Mouse (Mus musculus) kidney, postnatal 10 days (tissue): Measurements from ENCODE around the gene S100a2.
A peak's percentile ranks its signal among the peaks of the same experiment; 100 is the strongest.

Experiments used
- DNase-seq: peaks from one replicate; pipeline ENCODE4 v3.0.0; 2021; ENCODE audit warnings: mixed read lengths

The S100a2 gene

GRCm38 (mm10) chr3:90589947-90590346 lies at the start of gene S100a2:
TSS of gene S100a2 (plus strand) at chr3:90590247.
- no peak for DNase-seq

- peak; percentile 67 for DNase-seq
Observed at GRCm38 (mm10) chr3:90540904-90541303, 49.1 kb upstream of the S100a2 start.

GRCm38 (mm10) chr3:90549676-90550420 lies 40.2 kb upstream of the S100a2 start:
- DNase-seq, result peak; percentile 71

- DNase-seq, result no peak
Observed at GRCm38 (mm10) chr3:90550421-90550790, 39.6 kb upstream of the S100a2 start.

GRCm38 (mm10) chr3:90552231-90552630 lies 37.8 kb upstream of the S100a2 start:
- no peak for DNase-seq

GRCm38 (mm10) chr3:90555954-90556353 lies 34.1 kb upstream of the S100a2 start:
- peak; percentile 44 for DNase-seq

GRCm38 (mm10) chr3:90560008-90560628 lies 29.9 kb upstream of the S100a2 start, which contains the start of gene S100a3:
TSS of gene S100a3 (plus strand) at chr3:90560578.
- DNase-seq, result no peak

GRCm38 (mm10) chr3:90574691-90575090 lies 15.4 kb upstream of the S100a2 start:
- DNase-seq, result no peak

GRCm38 (mm10) chr3:90575320-90575719 lies 14.7 kb upstream of the S100a2 start:
- no peak for DNase-seq

GRCm38 (mm10) chr3:90576351-90577001 lies 13.6 kb upstream of the S100a2 start:
- DNase-seq, result peak; percentile 67

- DNase-seq, result no peak
Observed at GRCm38 (mm10) chr3:90579433-90579832, 10.6 kb upstream of the S100a2 start.

- no peak for DNase-seq
Observed at GRCm38 (mm10) chr3:90581141-90581540, 8.9 kb upstream of the S100a2 start.

- DNase-seq, result no peak
Observed at GRCm38 (mm10) chr3:90582156-90582555, 7.9 kb upstream of the S100a2 start.

- no peak for DNase-seq
Observed at GRCm38 (mm10) chr3:90582556-90582955, 7.5 kb upstream of the S100a2 start.

GRCm38 (mm10) chr3:90583893-90584292 lies 6.2 kb upstream of the S100a2 start:
- DNase-seq, result peak; percentile 42

- DNase-seq, result peak; percentile 71
Observed at GRCm38 (mm10) chr3:90585595-90585994, 4.5 kb upstream of the S100a2 start.

- DNase-seq, result no peak
Observed at GRCm38 (mm10) chr3:90586016-90586643, 3.9 kb upstream of the S100a2 start.

GRCm38 (mm10) chr3:90586906-90587305 lies 3.1 kb upstream of the S100a2 start:
- peak; percentile 55 for DNase-seq

- DNase-seq, result no peak
Observed at GRCm38 (mm10) chr3:90587361-90588101, 2.5 kb upstream of the S100a2 start.

- DNase-seq, result no peak
Observed at GRCm38 (mm10) chr3:90589390-90589789, 657 bp upstream of the S100a2 start.

- DNase-seq, result no peak
Observed at GRCm38 (mm10) chr3:90594466-90594865, 4.4 kb downstream of the S100a2 start.

- no peak for DNase-seq
Observed at GRCm38 (mm10) chr3:90595556-90595955, 5.5 kb downstream of the S100a2 start.

- no peak for DNase-seq
Observed at GRCm38 (mm10) chr3:90596810-90597209, 6.8 kb downstream of the S100a2 start.
